Mouse (Mus musculus): Measurements from ENCODE around the gene Ano3. TPM values are rescaled to one million over a fixed set of nuclear protein-coding genes. Genes with fewer than 3 reads are reported as not detected.

Ano3 gene
- polyA plus RNA-seq, 1 experiment: 42.7 TPM

DNA sequence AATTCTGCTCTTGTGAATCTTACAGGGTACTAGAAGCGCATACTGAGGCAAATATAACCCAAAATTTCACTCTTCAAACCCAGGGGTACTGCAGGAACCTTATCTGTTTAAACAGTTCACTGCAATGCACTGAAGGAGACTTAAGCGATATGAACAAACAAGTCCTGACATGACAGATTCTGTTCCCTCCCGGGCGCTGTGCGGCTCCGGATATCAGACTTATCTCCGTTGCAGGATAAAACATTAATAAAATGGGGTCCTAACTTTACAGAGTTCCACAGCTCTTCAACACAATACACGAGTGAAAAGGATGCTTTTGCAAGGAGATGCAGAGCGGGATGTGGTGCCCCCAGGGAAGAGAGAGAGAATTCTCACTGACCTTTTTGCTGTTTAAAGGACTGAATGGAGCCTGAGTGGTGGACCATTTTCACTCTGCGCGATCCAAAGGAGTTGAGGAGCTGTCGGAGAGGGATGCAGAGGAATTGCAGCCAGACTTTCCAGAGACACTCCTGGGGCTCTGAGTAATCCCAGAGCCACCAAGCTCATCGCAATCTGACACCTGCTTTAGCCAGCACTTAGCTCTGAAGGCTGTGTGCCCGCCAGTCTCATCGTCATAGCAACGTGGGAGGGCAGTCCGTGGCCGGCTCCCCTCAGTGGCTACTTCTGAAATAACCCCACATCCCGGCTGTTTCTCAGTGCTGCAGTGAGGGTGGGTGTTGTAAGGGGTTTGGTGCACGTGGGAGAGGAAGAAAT, 868 bp downstream of the Ano3 start:
- Histone ChIP-seq H3K4me1 (ENCODE audit: control insufficient read depth, insufficient read depth, low read length) (no peaks in the 10 kb centered on the region), H3K27ac (ENCODE audit: insufficient read depth, low read length) (peak overlapping the region; percentile 55)
- TF ChIP-seq CTCF (IDR thresholded peaks at IDR 0.05; ENCODE audit: extremely low read depth, insufficient read depth, low read length) (no peak), POLR2A (IDR thresholded peaks at IDR 0.05; ENCODE audit: extremely low read depth, insufficient read depth, low read length) (peak; percentile 72; the same call in 1 of the 2 replicates)

DNA sequence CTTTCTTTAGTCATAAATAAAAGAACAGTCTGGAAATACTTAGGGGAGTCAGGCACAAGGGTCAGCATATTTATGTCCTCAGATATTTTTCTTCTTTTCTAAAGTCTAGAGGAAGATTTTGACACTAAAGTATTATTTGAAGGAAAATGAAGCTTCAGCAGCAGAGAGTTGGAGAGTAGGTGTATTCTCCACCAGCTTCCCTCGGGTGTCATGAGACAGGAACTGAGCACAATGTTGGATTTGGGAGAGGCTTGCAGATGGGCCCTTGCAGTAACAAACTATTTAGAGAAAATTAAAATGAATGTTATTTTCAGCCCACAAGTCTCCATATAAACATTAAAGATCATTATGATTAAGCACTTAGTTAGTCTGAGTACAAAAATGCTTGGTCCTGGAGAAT, 5.6 kb downstream of the Ano3 start:
- no peak overlapping the region for H3K4me3 ChIP-seq (ENCODE audit: insufficient read depth, low read length)
- no peaks in the 10 kb centered on the region; the same call in 1 of the 2 replicates for H3K4me1 ChIP-seq (ENCODE audit: control insufficient read depth, insufficient read depth, low read length)
- TF ChIP-seq CTCF (IDR thresholded peaks at IDR 0.05; ENCODE audit: extremely low read depth, insufficient read depth, low read length) (no peak), POLR2A (IDR thresholded peaks at IDR 0.05; ENCODE audit: extremely low read depth, insufficient read depth, low read length) (no peak)
- H3K27ac ChIP-seq (ENCODE audit: insufficient read depth, low read length): no peak overlapping the region

More for the DNA sequence above, 868 bp downstream of the Ano3 start:
- peak overlapping the region; percentile 92 for H3K4me3 ChIP-seq (ENCODE audit: insufficient read depth, low read length)

DNA sequence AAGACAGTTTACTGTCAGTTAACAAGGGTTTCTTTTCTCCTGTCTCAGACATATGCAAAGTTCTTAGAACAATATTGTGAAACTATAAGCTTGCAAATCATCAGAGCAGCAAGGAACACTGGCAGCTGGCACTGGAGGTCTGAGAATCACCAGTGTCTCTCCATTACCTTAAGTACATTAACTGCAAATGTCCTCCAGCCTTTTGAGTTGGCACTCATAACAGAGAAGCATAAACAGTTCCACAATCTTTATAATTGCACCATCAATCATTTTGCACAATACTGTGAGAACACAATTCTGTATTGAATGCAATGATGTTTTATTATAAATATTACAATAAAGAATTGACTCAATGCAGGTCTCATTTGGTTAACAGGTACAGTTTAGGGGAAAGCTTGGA, 15.0 kb downstream of the Ano3 start:
- Histone ChIP-seq H3K4me3 (ENCODE audit: insufficient read depth, low read length) (no peak overlapping the region), H3K4me1 (ENCODE audit: control insufficient read depth, insufficient read depth, low read length) (no peaks in the 10 kb centered on the region; the same call in 1 of the 2 replicates), H3K27ac (ENCODE audit: insufficient read depth, low read length) (no peak overlapping the region)
- TF ChIP-seq POLR2A (IDR thresholded peaks at IDR 0.05; ENCODE audit: extremely low read depth, insufficient read depth, low read length) (no peak), CTCF (IDR thresholded peaks at IDR 0.05; ENCODE audit: extremely low read depth, insufficient read depth, low read length) (no peak)

DNA sequence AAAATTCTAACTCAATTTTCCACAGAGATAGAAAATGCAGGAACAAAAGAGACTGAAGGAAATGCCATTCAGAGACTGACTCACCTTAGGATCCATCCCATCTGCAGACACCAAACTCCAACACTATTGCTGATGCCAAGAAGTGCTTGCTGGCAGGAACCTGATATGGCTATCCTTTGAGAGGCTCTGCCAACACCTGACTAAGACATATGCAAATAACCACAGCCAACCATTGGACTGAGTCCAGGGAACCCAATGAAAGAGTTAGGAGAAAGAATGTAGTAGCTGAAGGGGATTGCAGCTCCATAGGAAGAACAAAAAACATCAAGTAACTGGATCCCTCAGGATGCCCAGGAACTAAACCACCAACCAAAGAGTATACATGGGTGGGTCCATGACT, 21.6 kb downstream of the Ano3 start:
- H3K4me1 ChIP-seq (ENCODE audit: control insufficient read depth, insufficient read depth, low read length): no peaks in the 10 kb centered on the region
- no peak overlapping the region; the same call in 1 of the 2 replicates for H3K27ac ChIP-seq (ENCODE audit: insufficient read depth, low read length)
- H3K4me3 ChIP-seq (ENCODE audit: insufficient read depth, low read length): no peak overlapping the region
- TF ChIP-seq CTCF (IDR thresholded peaks at IDR 0.05; ENCODE audit: extremely low read depth, insufficient read depth, low read length) (no peak), POLR2A (IDR thresholded peaks at IDR 0.05; ENCODE audit: extremely low read depth, insufficient read depth, low read length) (no peak)

DNA sequence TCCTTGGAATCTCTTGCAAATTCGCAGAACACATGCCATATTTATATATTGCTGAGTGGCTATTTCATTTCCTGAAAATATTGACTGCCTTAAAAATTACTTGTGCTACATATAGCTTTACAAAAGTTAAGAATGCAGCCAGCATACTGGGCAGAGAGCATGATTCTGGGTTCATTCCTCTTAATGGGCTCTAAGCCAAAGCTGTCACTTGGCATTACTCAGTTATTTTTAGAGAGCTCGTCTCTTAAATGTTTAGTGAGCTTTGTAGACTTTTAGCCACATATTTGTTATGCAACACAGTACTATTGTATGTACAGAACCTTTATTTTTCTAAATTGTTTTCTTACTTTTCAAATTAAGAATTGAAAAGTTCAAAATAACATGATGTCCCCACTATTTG, 41.2 kb downstream of the Ano3 start:
- Histone ChIP-seq H3K4me1 (ENCODE audit: control insufficient read depth, insufficient read depth, low read length) (peaks cover 4% of the 10 kb centered on the region), H3K4me3 (ENCODE audit: insufficient read depth, low read length) (no peak overlapping the region)
- no peak for TF ChIP-seq CTCF (IDR thresholded peaks at IDR 0.05; ENCODE audit: extremely low read depth, insufficient read depth, low read length)
- TF ChIP-seq POLR2A (IDR thresholded peaks at IDR 0.05; ENCODE audit: extremely low read depth, insufficient read depth, low read length): no peak

DNA sequence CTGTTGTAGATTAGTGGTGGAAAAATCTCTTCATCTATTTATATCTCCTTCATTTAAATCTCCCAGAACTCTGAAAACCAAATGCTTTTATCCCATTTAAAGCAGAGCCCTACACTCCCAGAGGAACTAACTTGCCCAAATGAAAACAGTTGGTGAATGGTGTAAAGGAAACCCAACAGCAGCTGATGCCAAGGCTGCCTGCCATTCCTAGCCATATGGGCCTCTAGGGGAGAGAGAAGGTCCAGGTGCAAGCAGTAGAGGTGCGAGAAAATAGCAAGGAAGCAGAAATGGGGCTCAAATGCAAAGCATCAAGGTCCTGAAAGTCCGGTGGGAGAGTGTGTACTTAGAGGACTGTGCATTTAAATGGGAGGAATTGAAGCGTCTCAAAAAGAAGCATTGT, 44.2 kb downstream of the Ano3 start:
- no peak overlapping the region for H3K27ac ChIP-seq (ENCODE audit: insufficient read depth, low read length)

More for the DNA sequence above, 41.2 kb downstream of the Ano3 start:
- H3K27ac ChIP-seq (ENCODE audit: insufficient read depth, low read length): no peak overlapping the region

DNA sequence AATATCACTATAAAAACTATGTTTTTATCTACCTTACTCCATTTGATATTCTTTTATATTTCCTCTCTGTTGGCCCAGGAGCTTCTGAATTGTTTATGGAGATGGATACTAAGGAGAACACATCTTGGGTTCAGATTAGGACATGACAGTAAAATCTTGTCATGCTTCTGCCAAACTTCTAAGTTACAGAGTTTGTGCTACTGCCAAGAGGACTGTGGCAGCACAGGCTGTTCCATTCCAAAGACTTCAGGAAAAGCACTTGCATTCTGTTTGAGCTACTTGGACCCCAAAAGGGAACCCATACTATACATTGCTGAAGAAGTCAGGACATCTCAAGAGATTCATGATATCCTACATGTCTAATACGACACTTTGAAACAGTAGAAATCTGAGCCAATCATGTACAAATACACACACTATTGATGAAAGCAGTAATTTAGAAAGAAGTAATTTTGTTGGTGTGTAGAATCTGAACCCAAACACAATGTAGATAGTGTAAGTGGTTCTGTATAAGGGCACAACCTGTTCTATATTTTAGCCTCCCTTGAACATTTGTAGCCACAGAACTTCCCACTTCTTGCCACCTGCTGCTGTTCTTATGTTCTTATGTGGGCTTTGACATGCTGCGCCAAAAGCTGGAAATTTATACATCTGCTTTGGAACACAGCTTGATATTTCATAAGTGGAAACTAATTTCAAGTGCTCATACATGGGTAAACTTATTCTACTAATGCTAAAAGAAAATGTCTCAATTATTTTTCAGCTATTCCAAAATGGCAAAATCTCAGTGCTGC, 54.0 kb downstream of the Ano3 start:
- no peaks in the 10 kb centered on the region for H3K4me1 ChIP-seq (ENCODE audit: control insufficient read depth, insufficient read depth, low read length)
- H3K27ac ChIP-seq (ENCODE audit: insufficient read depth, low read length): no peak overlapping the region
- TF ChIP-seq POLR2A (IDR thresholded peaks at IDR 0.05; ENCODE audit: extremely low read depth, insufficient read depth, low read length) (no peak), CTCF (IDR thresholded peaks at IDR 0.05; ENCODE audit: extremely low read depth, insufficient read depth, low read length) (no peak)
- H3K4me3 ChIP-seq (ENCODE audit: insufficient read depth, low read length): no peak overlapping the region

More for the DNA sequence above, 44.2 kb downstream of the Ano3 start:
- Histone ChIP-seq H3K4me3 (ENCODE audit: insufficient read depth, low read length) (no peak overlapping the region), H3K4me1 (ENCODE audit: control insufficient read depth, insufficient read depth, low read length) (peaks cover 2% of the 10 kb centered on the region)
- TF ChIP-seq CTCF (IDR thresholded peaks at IDR 0.05; ENCODE audit: extremely low read depth, insufficient read depth, low read length): no peak
- TF ChIP-seq POLR2A (IDR thresholded peaks at IDR 0.05; ENCODE audit: extremely low read depth, insufficient read depth, low read length): no peak

DNA sequence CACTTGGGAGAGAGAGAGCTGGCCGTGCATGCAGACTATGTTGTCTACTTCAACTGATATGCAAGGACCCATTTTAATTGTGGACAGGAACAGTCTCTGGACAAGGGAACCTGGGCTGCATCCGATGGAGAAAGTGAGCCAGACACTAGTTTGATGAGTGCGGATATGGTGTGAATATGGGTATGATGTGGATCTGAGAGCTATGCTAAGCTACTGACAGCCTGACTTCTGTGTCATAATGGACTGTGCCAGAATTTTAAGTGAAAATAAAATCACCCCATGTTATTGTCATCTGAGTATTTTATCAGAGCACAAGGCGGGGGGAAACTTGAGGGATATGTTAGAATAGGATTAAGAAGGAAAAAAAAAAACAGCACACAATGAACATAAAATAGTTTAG, 79.1 kb downstream of the Ano3 start:
- H3K4me3 ChIP-seq (ENCODE audit: insufficient read depth, low read length): no peak overlapping the region

DNA sequence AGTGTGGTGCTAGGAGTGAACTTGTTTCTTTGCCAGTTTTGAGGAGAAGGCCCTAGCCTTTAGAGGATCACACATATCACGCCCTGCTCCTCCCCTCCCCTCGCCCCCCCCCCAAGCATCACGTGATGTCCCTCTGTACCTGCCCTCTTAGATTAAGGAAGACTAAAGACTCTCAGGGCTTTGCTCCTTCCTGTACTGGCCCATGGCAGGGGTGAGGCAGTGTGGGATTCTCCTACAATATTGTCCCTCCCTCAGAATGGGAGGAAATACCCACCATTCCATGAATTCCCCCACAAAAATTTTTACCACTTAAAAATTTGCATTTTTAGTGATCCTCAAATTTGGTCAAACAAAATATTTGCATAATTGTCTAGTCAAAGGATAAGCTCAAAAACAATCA, 85.1 kb downstream of the Ano3 start:
- Histone ChIP-seq H3K27ac (ENCODE audit: insufficient read depth, low read length) (no peak overlapping the region), H3K4me1 (ENCODE audit: control insufficient read depth, insufficient read depth, low read length) (no peaks in the 10 kb centered on the region), H3K4me3 (ENCODE audit: insufficient read depth, low read length) (no peak overlapping the region)
- TF ChIP-seq CTCF (IDR thresholded peaks at IDR 0.05; ENCODE audit: extremely low read depth, insufficient read depth, low read length): no peak
- TF ChIP-seq POLR2A (IDR thresholded peaks at IDR 0.05; ENCODE audit: extremely low read depth, insufficient read depth, low read length): no peak

More for the DNA sequence above, 79.1 kb downstream of the Ano3 start:
- H3K4me1 ChIP-seq (ENCODE audit: control insufficient read depth, insufficient read depth, low read length): no peaks in the 10 kb centered on the region
- H3K27ac ChIP-seq (ENCODE audit: insufficient read depth, low read length): no peak overlapping the region
- TF ChIP-seq POLR2A (IDR thresholded peaks at IDR 0.05; ENCODE audit: extremely low read depth, insufficient read depth, low read length) (no peak), CTCF (IDR thresholded peaks at IDR 0.05; ENCODE audit: extremely low read depth, insufficient read depth, low read length) (no peak)

Measured in cortical plate, adult 2 months (tissue).